Mouse (Mus musculus) lung, postnatal 0 days (tissue): ENCODE data around the gene Hoxd8. TPM values are rescaled to one million over a fixed set of nuclear protein-coding genes. Genes with fewer than 3 reads are reported as not detected.

ENCODE experiments used
- ATAC-seq: fragments of 200-750 bp; cut with Nextera tagmentation; 2 replicates; pipeline ENCODE4 v1.8.0; 2017; ENCODE audit warnings: moderate library complexity
- DNase-seq: peaks from one replicate; pipeline ENCODE4 v3.0.0-alpha.2; 2016; ENCODE audit warnings: low spot score
- H3K27ac ChIP-seq: fragments of 300-500 bp; sonication (generic); 2 replicates; pipeline ENCODE4 v1.5.1; 2014; ENCODE audit warnings: antibody characterized with exemption, mild to moderate bottlenecking, low read length, mixed read lengths
- H3K27me3 ChIP-seq: fragments of 300-500 bp; sonication (generic); replicated peaks from 2 replicates; pipeline ENCODE4 v1.6.1; 2014; ENCODE audit warnings: low read length, mixed read lengths; ENCODE audit not compliant: insufficient read depth
- H3K36me3 ChIP-seq: fragments of 300-500 bp; sonication (generic); 2 replicates; pipeline ENCODE4 v1.6.1; 2014; ENCODE audit warnings: low read length, mixed read lengths; ENCODE audit not compliant: insufficient read depth
- H3K4me1 ChIP-seq: fragments of 300-500 bp; sonication (generic); 2 replicates; pipeline ENCODE4 v1.6.1; 2014; ENCODE audit warnings: antibody characterized with exemption, low read depth, low read length, mixed read lengths; ENCODE audit not compliant: insufficient read depth
- H3K4me2 ChIP-seq: fragments of 300-500 bp; sonication (generic); replicated peaks from 2 replicates; pipeline ENCODE4 v1.6.1; 2014; ENCODE audit warnings: low read depth, mild to moderate bottlenecking, low read length, moderate library complexity, mixed read lengths
- H3K4me3 ChIP-seq: fragments of 300-500 bp; sonication (generic); 2 replicates; pipeline ENCODE4 v1.5.1; 2014; ENCODE audit warnings: low read depth, low read length
- H3K9ac ChIP-seq: fragments of 300-500 bp; sonication (generic); replicated peaks from 2 replicates; pipeline ENCODE4 v1.6.1; 2014; ENCODE audit warnings: low read depth, mild to moderate bottlenecking
- H3K9me3 ChIP-seq: fragments of 300-500 bp; sonication (generic); 2 replicates; pipeline ENCODE4 v1.6.1; 2016; ENCODE audit warnings: low read length, mixed read lengths
- CTCF ChIP-seq: IDR thresholded peaks from 2 replicates; pipeline ENCODE4 v1.5.1; 2016; ENCODE audit warnings: antibody characterized with exemption, mild to moderate bottlenecking
- EP300 ChIP-seq: IDR thresholded peaks from 2 replicates; pipeline ENCODE4 v1.6.1; 2016; ENCODE audit warnings: antibody characterized with exemption, mild to moderate bottlenecking, control low read depth
- WGBS: fragments of 180-500 bp; shearing (Covaris S2); extraction: QIAGEN DNeasy Blood & Tissue Kit; methylation state at CpG from one replicate; pipeline ENCODE4 v1.1.7; 2014; 5-methylcytosine and 5-hydroxymethylcytosine counted together
- polyA plus RNA-seq: library from polyadenylated mRNA; unstranded; fragments of >200 nt; fragmentation: Nextera tagmentation; extraction: Ambion mirVana; gene quantifications from 2 replicates; pipeline ENCODE4 v1.2.1, GENCODE M21; 2015

Gene Hoxd8
- polyA plus RNA-seq, 1 experiment from 2014 or later, result 0.44 TPM

GRCm38 (mm10) chr2:74657251-74658023, 47.0 kb upstream of the Hoxd8 start:
- Histone ChIP-seq H3K4me1 (0 out of 2 replicates have a peak, but pooled peaks cover 9% of the 10 kb centered on the region), H3K27me3 (peaks cover 75% of the 10 kb centered on the region), H3K4me3 (peak overlapping the region; percentile 12; the same call in 1 of the 2 replicates), H3K9ac (no peak overlapping the region), H3K9me3 (no peaks in the 10 kb centered on the region), H3K27ac (no peak overlapping the region), H3K4me2 (0 out of 2 replicates have a peak overlapping the region, but pooled peaks have one; percentile 5), H3K36me3 (no peaks in the 10 kb centered on the region)
- TF ChIP-seq EP300 (no peak), CTCF (no peak)
- no peak for DNase-seq
- 4% methylated on average over 53 of the region's 62 CpGs for WGBS
- ATAC-seq, result no peak

GRCm38 (mm10) chr2:74658024-74658666, 46.3 kb upstream of the Hoxd8 start:
- H3K27me3 ChIP-seq, result peaks cover 80% of the 10 kb centered on the region
- no peak overlapping the region for H3K27ac ChIP-seq
- 0 out of 2 replicates have a peak overlapping the region, but pooled peaks have one; percentile 5 for H3K4me2 ChIP-seq
- 5% methylated on average over 15 of the region's 15 CpGs for WGBS
- H3K4me3 ChIP-seq, result peak overlapping the region; percentile 12; the same call in 1 of the 2 replicates
- H3K9me3 ChIP-seq, result no peaks in the 10 kb centered on the region
- TF ChIP-seq EP300, result no peak
- no peak for TF ChIP-seq CTCF
- H3K4me1 ChIP-seq, result 0 out of 2 replicates have a peak, but pooled peaks cover 9% of the 10 kb centered on the region
- DNase-seq (no peak), ATAC-seq (no peak)
- no peaks in the 10 kb centered on the region for H3K36me3 ChIP-seq
- no peak overlapping the region for H3K9ac ChIP-seq

GRCm38 (mm10) chr2:74658667-74659371, 45.6 kb upstream of the Hoxd8 start:
- H3K4me3 ChIP-seq, result no peak overlapping the region
- no peak overlapping the region for H3K4me2 ChIP-seq
- no peak for DNase-seq
- H3K27ac ChIP-seq, result no peak overlapping the region
- no peak overlapping the region for H3K9ac ChIP-seq
- TF ChIP-seq CTCF (no peak), EP300 (no peak)
- H3K36me3 ChIP-seq, result no peaks in the 10 kb centered on the region
- ATAC-seq, result no peak
- WGBS, result under 1% methylated on average over 43 of the region's 47 CpGs
- 0 out of 2 replicates have a peak, but pooled peaks cover 9% of the 10 kb centered on the region for H3K4me1 ChIP-seq
- no peaks in the 10 kb centered on the region for H3K9me3 ChIP-seq
- H3K27me3 ChIP-seq, result peaks cover 84% of the 10 kb centered on the region

- no peak within 1 kb of the TSS for H3K4me2 ChIP-seq
These were observed 44.9 kb upstream of the Hoxd8 start, which contains the start of gene Evx2 for GRCm38 (mm10) chr2:74659507-74660005. Gene Evx2 (minus strand): TSS chr2:74659557.

GRCm38 (mm10) chr2:74660421-74661375, 43.7 kb upstream of the Hoxd8 start:
- H3K4me2 ChIP-seq, result no peak overlapping the region
- H3K27ac ChIP-seq, result no peak overlapping the region
- H3K9me3 ChIP-seq, result no peaks in the 10 kb centered on the region
- peaks cover 82% of the 10 kb centered on the region for H3K27me3 ChIP-seq
- H3K4me3 ChIP-seq, result no peak overlapping the region
- no peak for TF ChIP-seq EP300
- TF ChIP-seq CTCF, result no peak
- DNase-seq (no peak), ATAC-seq (no peak)
- H3K36me3 ChIP-seq, result no peaks in the 10 kb centered on the region
- H3K9ac ChIP-seq, result no peak overlapping the region
- H3K4me1 ChIP-seq, result 0 out of 2 replicates have a peak, but pooled peaks cover 8% of the 10 kb centered on the region
- 3% methylated on average over 30 of the region's 30 CpGs for WGBS

More at GRCm38 (mm10) chr2:74659507-74660005, 44.9 kb upstream of the Hoxd8 start, which contains the start of gene Evx2:
- ATAC-seq (no peak), DNase-seq (no peak)
- TF ChIP-seq EP300 (no peak), CTCF (no peak)
- H3K9me3 ChIP-seq, result no peaks in the 10 kb centered on the region
- H3K27me3 ChIP-seq, result peaks cover 82% of the 10 kb centered on the region
- H3K4me3 ChIP-seq, result no peak within 1 kb of the TSS
- no peak within 1 kb of the TSS for H3K27ac ChIP-seq
- H3K36me3 ChIP-seq, result no peaks in the 10 kb centered on the region
- 3% methylated on average over 28 of the region's 28 CpGs for WGBS
- no peak within 1 kb of the TSS for H3K9ac ChIP-seq
- H3K4me1 ChIP-seq, result 0 out of 2 replicates have a peak, but pooled peaks cover 9% of the 10 kb centered on the region
